Mouse (Mus musculus): ENCODE measurements around the gene Astn2. TPM values are rescaled to one million over a fixed set of nuclear protein-coding genes. Genes with fewer than 3 reads are reported as not detected.

The Astn2 gene
- polyA plus RNA-seq, 1 experiment = 0.65 TPM

GRCm38 (mm10) chr4:66254695-66255492, 149.5 kb downstream of the Astn2 start:
- H3K27me3 ChIP-seq (ENCODE audit: control insufficient read depth, insufficient read depth, low read length) = no peaks in the 10 kb centered on the region
- H3K4me1 ChIP-seq (replicated peaks; ENCODE audit: control insufficient read depth, insufficient read depth, low read length) = no peaks in the 10 kb centered on the region
- DNase-seq = no peak
- TF ChIP-seq POLR2A (IDR thresholded peaks at IDR 0.05; ENCODE audit: control insufficient read depth, extremely low read depth, insufficient read depth, low read length, poor library complexity) (no peak), CTCF (IDR thresholded peaks at IDR 0.05; ENCODE audit: borderline replicate concordance, control insufficient read depth, extremely low read depth, insufficient read depth, low read length, poor library complexity) (no peak)
- no peak overlapping the region for H3K4me3 ChIP-seq (ENCODE audit: control insufficient read depth, insufficient read depth, low read length)
- no peak overlapping the region for H3K27ac ChIP-seq (ENCODE audit: control insufficient read depth, insufficient read depth, low read length)
- H3K36me3 ChIP-seq (ENCODE audit: control insufficient read depth, insufficient read depth, low read length) = no peaks in the 10 kb centered on the region
- WGBS = 91% methylated on average over 4 of the region's 4 CpGs

DNA sequence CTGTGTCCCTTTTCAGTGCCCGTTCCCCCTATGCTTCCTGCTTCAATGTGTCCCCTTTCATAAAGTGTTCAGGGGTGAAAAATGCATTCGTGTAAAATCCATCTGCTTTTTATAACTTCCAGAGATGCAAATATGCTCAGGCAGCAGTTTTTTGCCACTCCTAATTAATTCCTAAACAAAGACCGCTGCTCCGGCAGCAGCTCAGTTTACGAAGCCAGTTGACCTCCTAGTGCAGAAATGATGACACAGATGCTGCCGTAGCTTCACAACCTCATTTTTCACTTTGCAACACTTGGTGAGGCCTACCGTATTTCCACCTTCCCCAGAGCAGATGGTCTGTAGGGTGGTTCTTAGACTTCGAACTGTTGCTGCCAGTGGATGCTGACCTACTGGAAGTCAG, 155.9 kb downstream of the Astn2 start:
- no peak for DNase-seq
- TF ChIP-seq POLR2A (IDR thresholded peaks at IDR 0.05; ENCODE audit: control insufficient read depth, extremely low read depth, insufficient read depth, low read length, poor library complexity) = no peak
- no peak for TF ChIP-seq CTCF (IDR thresholded peaks at IDR 0.05; ENCODE audit: borderline replicate concordance, control insufficient read depth, extremely low read depth, insufficient read depth, low read length, poor library complexity)
- 93% methylated on average over 8 of the region's 8 CpGs for WGBS
- Histone ChIP-seq H3K36me3 (ENCODE audit: control insufficient read depth, insufficient read depth, low read length) (no peaks in the 10 kb centered on the region), H3K4me3 (ENCODE audit: control insufficient read depth, insufficient read depth, low read length) (no peak overlapping the region), H3K4me1 (replicated peaks; ENCODE audit: control insufficient read depth, insufficient read depth, low read length) (no peaks in the 10 kb centered on the region), H3K27ac (ENCODE audit: control insufficient read depth, insufficient read depth, low read length) (no peak overlapping the region), H3K27me3 (ENCODE audit: control insufficient read depth, insufficient read depth, low read length) (no peaks in the 10 kb centered on the region)

- no peak for TF ChIP-seq CTCF (IDR thresholded peaks at IDR 0.05; ENCODE audit: borderline replicate concordance, control insufficient read depth, extremely low read depth, insufficient read depth, low read length, poor library complexity)
- no peak for TF ChIP-seq POLR2A (IDR thresholded peaks at IDR 0.05; ENCODE audit: control insufficient read depth, extremely low read depth, insufficient read depth, low read length, poor library complexity)
- H3K4me3 ChIP-seq (ENCODE audit: control insufficient read depth, insufficient read depth, low read length) = no peak overlapping the region
- H3K27me3 ChIP-seq (ENCODE audit: control insufficient read depth, insufficient read depth, low read length) = no peaks in the 10 kb centered on the region
- no peak for DNase-seq
- no peaks in the 10 kb centered on the region for H3K4me1 ChIP-seq (replicated peaks; ENCODE audit: control insufficient read depth, insufficient read depth, low read length)
- no peaks in the 10 kb centered on the region for H3K36me3 ChIP-seq (ENCODE audit: control insufficient read depth, insufficient read depth, low read length)
- no peak overlapping the region for H3K27ac ChIP-seq (ENCODE audit: control insufficient read depth, insufficient read depth, low read length)
These were observed 161.7 kb downstream of the Astn2 start for GRCm38 (mm10) chr4:66242683-66243082.

GRCm38 (mm10) chr4:66232799-66233198, 171.6 kb downstream of the Astn2 start:
- 85% methylated on average over 3 of the region's 3 CpGs for WGBS
- Histone ChIP-seq H3K4me1 (replicated peaks; ENCODE audit: control insufficient read depth, insufficient read depth, low read length) (no peaks in the 10 kb centered on the region), H3K36me3 (ENCODE audit: control insufficient read depth, insufficient read depth, low read length) (no peaks in the 10 kb centered on the region), H3K27ac (ENCODE audit: control insufficient read depth, insufficient read depth, low read length) (no peak overlapping the region), H3K27me3 (ENCODE audit: control insufficient read depth, insufficient read depth, low read length) (no peaks in the 10 kb centered on the region), H3K4me3 (ENCODE audit: control insufficient read depth, insufficient read depth, low read length) (no peak overlapping the region)
- DNase-seq = no peak
- TF ChIP-seq POLR2A (IDR thresholded peaks at IDR 0.05; ENCODE audit: control insufficient read depth, extremely low read depth, insufficient read depth, low read length, poor library complexity) = no peak
- TF ChIP-seq CTCF (IDR thresholded peaks at IDR 0.05; ENCODE audit: borderline replicate concordance, control insufficient read depth, extremely low read depth, insufficient read depth, low read length, poor library complexity) = no peak

DNA sequence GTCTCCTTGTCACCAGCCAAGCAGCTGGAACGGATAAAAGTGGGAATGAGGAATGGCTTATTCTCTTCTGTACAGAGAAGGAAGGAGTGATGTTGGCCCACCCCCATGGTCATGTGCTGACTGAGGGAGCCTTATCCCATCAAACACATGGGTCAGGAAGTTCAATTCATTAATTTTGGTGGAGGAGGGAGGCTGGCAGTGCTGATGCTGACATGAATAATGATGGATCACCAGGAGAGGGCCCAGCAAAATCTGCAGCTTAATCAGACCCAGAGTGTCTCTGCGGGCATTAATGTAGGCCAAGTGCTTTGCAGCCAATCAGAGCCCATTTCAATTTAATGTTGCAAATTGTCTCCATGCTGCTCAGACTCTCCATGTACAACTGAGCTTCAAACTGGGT, 172.1 kb downstream of the Astn2 start:
- Histone ChIP-seq H3K27me3 (ENCODE audit: control insufficient read depth, insufficient read depth, low read length) (no peaks in the 10 kb centered on the region), H3K4me3 (ENCODE audit: control insufficient read depth, insufficient read depth, low read length) (no peak overlapping the region), H3K36me3 (ENCODE audit: control insufficient read depth, insufficient read depth, low read length) (no peaks in the 10 kb centered on the region), H3K27ac (ENCODE audit: control insufficient read depth, insufficient read depth, low read length) (no peak overlapping the region), H3K4me1 (replicated peaks; ENCODE audit: control insufficient read depth, insufficient read depth, low read length) (no peaks in the 10 kb centered on the region)
- TF ChIP-seq CTCF (IDR thresholded peaks at IDR 0.05; ENCODE audit: borderline replicate concordance, control insufficient read depth, extremely low read depth, insufficient read depth, low read length, poor library complexity) (no peak), POLR2A (IDR thresholded peaks at IDR 0.05; ENCODE audit: control insufficient read depth, extremely low read depth, insufficient read depth, low read length, poor library complexity) (no peak)
- 78% methylated on average over 2 of the region's 2 CpGs for WGBS
- no peak for DNase-seq

DNA sequence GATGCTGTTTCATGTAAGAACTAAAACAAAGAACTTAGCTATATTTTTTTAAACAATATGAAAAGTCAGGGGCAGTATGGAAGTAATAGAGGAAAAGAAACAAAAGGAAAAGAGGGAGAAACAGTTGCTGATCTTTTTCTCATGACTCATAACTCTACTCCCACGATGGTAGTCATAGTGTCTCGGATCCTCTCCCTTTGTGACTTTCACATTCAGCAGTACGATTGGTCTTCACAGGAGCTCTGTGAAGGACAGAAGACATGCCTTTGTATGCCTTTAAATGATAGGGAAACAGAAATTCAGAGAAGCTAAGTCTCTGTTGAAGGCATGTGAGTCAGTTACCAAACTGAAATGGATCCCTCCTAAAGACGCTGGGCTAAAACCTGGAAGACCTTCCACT, 173.7 kb downstream of the Astn2 start:
- WGBS = 92% methylated on average over 4 of the region's 4 CpGs
- TF ChIP-seq POLR2A (IDR thresholded peaks at IDR 0.05; ENCODE audit: control insufficient read depth, extremely low read depth, insufficient read depth, low read length, poor library complexity) = no peak
- no peak for TF ChIP-seq CTCF (IDR thresholded peaks at IDR 0.05; ENCODE audit: borderline replicate concordance, control insufficient read depth, extremely low read depth, insufficient read depth, low read length, poor library complexity)

More for the DNA sequence above, 173.7 kb downstream of the Astn2 start:
- H3K4me3 ChIP-seq (ENCODE audit: control insufficient read depth, insufficient read depth, low read length) = no peak overlapping the region
- no peaks in the 10 kb centered on the region for H3K4me1 ChIP-seq (replicated peaks; ENCODE audit: control insufficient read depth, insufficient read depth, low read length)
- H3K36me3 ChIP-seq (ENCODE audit: control insufficient read depth, insufficient read depth, low read length) = no peaks in the 10 kb centered on the region
- no peaks in the 10 kb centered on the region for H3K27me3 ChIP-seq (ENCODE audit: control insufficient read depth, insufficient read depth, low read length)
- no peak for DNase-seq
- no peak overlapping the region for H3K27ac ChIP-seq (ENCODE audit: control insufficient read depth, insufficient read depth, low read length)
